Mouse (Mus musculus): Measurements from ENCODE around the gene Sox2.

Sox2 gene

GRCm38 (mm10) chr3:34646169-34646568 is 4.0 kb upstream of the Sox2 start:
- no peak for DNase-seq

GRCm38 (mm10) chr3:34647688-34648087 is 2.5 kb upstream of the Sox2 start:
- peak; percentile 82 for DNase-seq

GRCm38 (mm10) chr3:34648105-34648832 is 1.9 kb upstream of the Sox2 start:
- DNase-seq: no peak

DNA sequence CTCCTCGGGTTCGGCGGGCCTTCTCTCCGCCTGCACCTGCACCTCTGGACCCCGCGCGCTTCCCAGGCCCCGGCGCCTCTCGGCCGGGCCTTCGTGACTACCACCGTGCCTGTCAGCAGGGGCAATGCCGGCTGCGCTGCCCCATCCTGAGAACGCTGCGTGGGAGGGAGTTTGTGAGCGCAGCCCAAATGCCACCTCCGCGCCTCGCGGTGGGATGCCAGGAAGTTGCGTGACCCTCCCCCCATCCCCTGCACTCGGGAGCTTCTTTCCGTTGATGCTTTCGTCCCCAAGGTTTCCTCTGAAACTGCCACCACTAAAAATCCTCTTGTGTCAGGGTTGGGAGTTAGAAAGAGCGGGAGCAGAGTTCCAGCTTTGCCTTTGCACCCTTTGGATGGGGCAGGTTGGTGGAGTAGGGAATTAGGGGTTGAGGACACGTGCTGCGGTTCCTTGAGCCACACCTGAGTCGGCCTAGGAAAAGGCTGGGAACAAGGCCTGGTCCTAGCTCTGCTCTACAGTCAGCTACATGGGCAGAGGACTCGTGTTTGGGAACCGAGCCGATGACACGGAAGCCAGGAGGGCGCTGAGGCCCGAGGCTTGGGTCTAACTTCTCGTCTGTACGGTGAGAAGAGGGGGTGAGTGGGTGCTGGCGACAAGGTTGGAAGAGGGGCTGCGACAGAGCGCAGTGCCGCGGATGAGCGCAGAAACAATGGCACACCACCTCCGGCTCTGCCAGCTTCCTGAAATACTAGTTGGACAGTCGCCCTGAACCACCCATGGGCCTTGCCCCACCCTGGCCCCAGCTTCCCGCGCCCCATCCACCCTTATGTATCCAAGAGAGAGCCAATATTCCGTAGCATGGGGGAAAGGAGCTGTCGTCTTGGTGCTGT is 1.1 kb upstream of the Sox2 start:
- no peak for DNase-seq

DNA sequence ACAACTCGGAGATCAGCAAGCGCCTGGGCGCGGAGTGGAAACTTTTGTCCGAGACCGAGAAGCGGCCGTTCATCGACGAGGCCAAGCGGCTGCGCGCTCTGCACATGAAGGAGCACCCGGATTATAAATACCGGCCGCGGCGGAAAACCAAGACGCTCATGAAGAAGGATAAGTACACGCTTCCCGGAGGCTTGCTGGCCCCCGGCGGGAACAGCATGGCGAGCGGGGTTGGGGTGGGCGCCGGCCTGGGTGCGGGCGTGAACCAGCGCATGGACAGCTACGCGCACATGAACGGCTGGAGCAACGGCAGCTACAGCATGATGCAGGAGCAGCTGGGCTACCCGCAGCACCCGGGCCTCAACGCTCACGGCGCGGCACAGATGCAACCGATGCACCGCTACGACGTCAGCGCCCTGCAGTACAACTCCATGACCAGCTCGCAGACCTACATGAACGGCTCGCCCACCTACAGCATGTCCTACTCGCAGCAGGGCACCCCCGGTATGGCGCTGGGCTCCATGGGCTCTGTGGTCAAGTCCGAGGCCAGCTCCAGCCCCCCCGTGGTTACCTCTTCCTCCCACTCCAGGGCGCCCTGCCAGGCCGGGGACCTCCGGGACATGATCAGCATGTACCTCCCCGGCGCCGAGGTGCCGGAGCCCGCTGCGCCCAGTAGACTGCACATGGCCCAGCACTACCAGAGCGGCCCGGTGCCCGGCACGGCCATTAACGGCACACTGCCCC is 586 bp downstream of the Sox2 start:
- no peak for DNase-seq

DNA sequence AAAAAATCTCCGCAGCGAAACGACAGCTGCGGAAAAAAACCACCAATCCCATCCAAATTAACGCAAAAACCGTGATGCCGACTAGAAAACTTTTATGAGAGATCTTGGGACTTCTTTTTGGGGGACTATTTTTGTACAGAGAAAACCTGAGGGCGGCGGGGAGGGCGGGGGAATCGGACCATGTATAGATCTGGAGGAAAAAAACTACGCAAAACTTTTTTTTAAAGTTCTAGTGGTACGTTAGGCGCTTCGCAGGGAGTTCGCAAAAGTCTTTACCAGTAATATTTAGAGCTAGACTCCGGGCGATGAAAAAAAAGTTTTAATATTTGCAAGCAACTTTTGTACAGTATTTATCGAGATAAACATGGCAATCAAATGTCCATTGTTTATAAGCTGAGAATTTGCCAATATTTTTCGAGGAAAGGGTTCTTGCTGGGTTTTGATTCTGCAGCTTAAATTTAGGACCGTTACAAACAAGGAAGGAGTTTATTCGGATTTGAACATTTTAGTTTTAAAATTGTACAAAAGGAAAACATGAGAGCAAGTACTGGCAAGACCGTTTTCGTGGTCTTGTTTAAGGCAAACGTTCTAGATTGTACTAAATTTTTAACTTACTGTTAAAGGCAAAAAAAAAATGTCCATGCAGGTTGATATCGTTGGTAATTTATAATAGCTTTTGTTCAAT is 1.4 kb downstream of the Sox2 start:
- DNase-seq: no peak

DNA sequence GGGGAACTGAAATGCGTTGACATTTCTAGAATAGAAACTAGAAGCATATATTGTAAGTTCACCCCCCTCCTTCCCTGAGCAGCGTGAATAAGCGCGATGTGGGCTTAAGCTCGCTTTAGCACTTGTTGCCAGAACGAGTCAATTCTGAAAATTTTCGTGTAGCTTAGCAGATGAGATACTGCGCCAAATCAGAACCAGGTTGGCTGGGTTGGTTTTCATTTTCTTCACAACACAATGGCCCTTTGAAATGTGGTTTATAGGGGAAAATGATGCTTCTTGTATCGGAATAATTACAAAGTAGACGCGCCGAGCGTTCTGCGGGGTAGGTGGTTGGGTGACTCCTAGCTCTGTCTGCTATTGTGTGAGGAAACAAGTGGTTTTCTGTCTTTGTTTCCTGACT is 2.4 kb downstream of the Sox2 start:
- DNase-seq: no peak

GRCm38 (mm10) chr3:34653235-34653976 is 3.2 kb downstream of the Sox2 start:
- no peak for DNase-seq

GRCm38 (mm10) chr3:34653977-34654500 is 3.8 kb downstream of the Sox2 start:
- DNase-seq: no peak

GRCm38 (mm10) chr3:34654781-34655180 is 4.6 kb downstream of the Sox2 start:
- DNase-seq: no peak

GRCm38 (mm10) chr3:34655311-34656075 is 5.3 kb downstream of the Sox2 start:
- no peak for DNase-seq

DNA sequence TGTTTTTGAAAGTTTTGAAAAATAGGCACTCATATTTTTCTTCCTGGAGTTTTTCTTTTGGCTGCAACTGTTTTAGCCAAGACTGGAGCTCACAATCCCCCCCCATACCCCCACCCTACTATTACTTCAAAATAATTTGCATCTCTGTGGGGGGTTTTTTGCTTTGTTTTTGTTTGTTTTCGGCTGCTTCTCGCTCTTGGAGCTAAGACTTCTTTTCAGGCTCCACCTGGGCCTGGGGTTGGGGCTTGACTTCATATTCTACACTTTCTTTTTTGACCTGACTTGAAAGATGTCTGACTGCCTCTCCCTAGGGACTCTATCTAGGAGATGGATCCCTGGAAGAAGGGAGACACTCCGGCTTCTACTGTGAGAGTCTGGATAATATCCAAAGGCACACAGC is 5.9 kb downstream of the Sox2 start:
- DNase-seq: no peak

GRCm38 (mm10) chr3:34656813-34657700 is 6.9 kb downstream of the Sox2 start:
- DNase-seq: no peak

- no peak for DNase-seq
Observed at GRCm38 (mm10) chr3:34657701-34658090, 7.5 kb downstream of the Sox2 start.

DNA sequence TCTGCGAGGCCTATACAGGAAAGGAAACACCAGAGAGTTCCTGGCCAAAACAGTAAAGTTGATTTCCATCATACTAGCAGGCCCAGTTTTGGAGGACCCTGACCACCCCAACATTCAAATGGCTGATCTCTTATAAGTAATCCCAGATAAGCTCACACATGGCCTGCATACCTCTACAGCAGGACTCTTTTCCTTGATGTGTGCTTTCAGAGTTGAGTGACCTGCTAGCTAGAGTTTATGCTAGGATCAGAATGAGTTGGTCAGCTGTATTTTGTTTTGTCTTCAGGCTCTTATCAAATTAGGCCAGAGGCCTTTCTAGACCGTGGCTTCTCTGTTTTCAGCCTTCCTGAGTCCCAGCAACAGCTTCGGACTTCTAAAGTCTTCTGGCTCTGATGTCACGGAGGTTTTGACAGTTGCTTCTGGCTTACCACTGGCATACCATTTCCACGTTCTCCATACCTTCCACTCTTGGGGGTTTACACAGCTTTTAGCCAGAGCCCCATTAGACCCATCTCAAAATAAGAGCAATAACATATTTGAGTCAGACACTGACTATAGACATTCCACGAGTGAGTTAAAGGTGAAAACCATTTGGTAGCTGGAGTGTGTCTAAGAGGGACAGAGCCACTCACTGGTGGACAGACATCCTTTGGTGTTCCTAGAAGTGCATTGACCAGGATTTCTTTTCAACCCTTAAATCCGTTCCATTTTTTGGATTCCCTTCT is 8.2 kb downstream of the Sox2 start:
- no peak for DNase-seq

DNA sequence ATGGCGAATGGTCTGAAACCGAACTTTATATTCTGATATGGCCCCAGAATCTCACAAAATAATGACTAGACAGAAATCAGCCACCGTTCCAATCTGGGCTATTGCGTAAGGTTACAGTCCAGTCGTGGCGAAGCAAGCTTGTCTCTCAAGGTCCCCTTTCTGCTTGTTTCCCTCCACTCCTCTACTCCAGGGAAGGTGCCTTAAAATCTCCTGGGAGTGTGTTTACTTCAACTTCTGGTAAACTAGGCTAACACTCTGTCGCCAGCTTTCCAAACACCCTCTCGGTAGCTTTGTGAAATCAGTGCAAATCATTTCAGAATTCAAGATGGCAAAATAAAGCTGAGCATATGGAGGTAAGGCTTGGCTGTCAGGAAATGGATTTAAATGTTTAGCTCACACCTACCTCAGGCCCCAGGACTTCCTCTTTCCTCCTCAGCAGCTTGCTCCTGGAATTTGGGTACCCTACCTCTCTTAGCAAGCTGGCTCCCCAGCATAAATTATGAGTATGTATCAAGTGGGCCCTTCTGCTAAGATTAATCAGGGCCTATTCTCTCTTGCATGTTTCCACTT is 8.8 kb downstream of the Sox2 start:
- DNase-seq: no peak

- no peak for DNase-seq
Observed at GRCm38 (mm10) chr3:34659861-34660260, 9.7 kb downstream of the Sox2 start.

DNA sequence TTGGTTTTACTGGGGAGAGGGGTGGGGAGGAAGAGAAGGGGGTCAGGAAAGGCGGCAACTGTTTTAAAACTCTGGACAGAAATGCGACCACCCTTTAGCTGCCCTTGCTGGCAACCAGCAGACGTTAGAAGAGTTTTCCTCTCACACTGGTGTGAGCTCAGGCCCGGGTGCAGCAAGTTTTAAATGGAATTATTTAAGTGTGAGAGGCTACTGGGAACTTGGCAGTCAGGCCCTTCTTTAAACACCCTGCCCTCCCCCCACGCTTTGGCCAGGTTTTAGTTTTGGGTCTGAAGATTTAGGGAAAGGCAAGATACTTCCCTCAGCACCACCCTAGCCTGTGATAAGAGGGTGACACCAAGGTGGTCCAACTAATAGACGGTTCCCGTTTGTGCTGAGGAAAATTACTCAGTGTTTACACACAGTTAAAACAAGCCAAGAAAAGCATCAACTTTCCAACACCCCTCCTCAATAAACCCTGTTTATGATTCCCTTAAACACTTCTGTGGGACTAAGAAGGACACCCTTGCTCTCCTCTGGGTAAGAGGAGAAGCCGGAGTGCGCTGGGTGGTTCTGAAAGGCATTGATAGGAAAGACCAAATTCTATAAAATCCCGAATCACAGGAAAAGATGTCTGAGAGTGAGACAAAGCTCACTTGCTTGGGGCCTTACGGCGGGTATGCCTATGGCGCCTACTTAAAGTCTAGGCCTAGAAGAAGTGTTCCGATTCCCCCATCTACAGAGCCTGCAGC is 10.5 kb downstream of the Sox2 start:
- DNase-seq: no peak
